Mouse (Mus musculus): ENCODE data around the gene Bahd1.
A peak's percentile ranks its signal among the peaks of the same experiment; 100 is the strongest.

GRCm38 (mm10) chr2:118972687-118973376 is 72.7 kb downstream of the Bahd1 start:
- TF ChIP-seq CTCF (IDR thresholded peaks at IDR 0.05; ENCODE audit: low read depth) (peak; percentile 85), EP300 (IDR thresholded peaks at IDR 0.05; ENCODE audit: low read depth) (no peak)

Measured in heart, postnatal 0 days (tissue).